Mouse (Mus musculus) olfactory bulb, adult 2 months (tissue): ENCODE results near the gene Pomgnt1.

ENCODE experiments used
- CTCF ChIP-seq: fragments of 200-500 bp; IDR thresholded peaks from 2 replicates; pipeline ENCODE4 v1.5.1; 2012; ENCODE audit warnings: low read depth, mild to moderate bottlenecking, low read length, moderate library complexity; ENCODE audit not compliant: insufficient read depth
- POLR2A ChIP-seq: fragments of 200-500 bp; IDR thresholded peaks from 2 replicates; pipeline ENCODE4 v1.6.1; 2012; ENCODE audit warnings: mild to moderate bottlenecking, low read depth, low read length, moderate library complexity; ENCODE audit not compliant: insufficient read depth

- TF ChIP-seq POLR2A (no peak), CTCF (no peak)
Measured at GRCm38 (mm10) chr4:116122762-116123161, 878 bp upstream of the Pomgnt1 start.
